Mouse (Mus musculus) heart, postnatal 10 days (tissue): Measurements from ENCODE around the gene Efcab12. TPM values are rescaled to one million over a fixed set of nuclear protein-coding genes. Genes with fewer than 3 reads are reported as not detected.

Experiments
- DNase-seq, 2 experiments: peaks; one replicate each; pipeline ENCODE4 v3.0.0; 2021
- intact Hi-C: fragments of 180-260 bp; cut with DNase I; formaldehyde crosslinking; loops from one replicate; pipeline ENCODE4 v1.15.1; 2025
- total RNA-seq, 2 experiments: library from RNA; stranded (reverse); gene quantifications; 2 replicates each; pipeline ENCODE4 v1.2.3; 2021

The Efcab12 gene
- total RNA-seq, 2 experiments from 2014 or later, result 0.79 TPM

DNA sequence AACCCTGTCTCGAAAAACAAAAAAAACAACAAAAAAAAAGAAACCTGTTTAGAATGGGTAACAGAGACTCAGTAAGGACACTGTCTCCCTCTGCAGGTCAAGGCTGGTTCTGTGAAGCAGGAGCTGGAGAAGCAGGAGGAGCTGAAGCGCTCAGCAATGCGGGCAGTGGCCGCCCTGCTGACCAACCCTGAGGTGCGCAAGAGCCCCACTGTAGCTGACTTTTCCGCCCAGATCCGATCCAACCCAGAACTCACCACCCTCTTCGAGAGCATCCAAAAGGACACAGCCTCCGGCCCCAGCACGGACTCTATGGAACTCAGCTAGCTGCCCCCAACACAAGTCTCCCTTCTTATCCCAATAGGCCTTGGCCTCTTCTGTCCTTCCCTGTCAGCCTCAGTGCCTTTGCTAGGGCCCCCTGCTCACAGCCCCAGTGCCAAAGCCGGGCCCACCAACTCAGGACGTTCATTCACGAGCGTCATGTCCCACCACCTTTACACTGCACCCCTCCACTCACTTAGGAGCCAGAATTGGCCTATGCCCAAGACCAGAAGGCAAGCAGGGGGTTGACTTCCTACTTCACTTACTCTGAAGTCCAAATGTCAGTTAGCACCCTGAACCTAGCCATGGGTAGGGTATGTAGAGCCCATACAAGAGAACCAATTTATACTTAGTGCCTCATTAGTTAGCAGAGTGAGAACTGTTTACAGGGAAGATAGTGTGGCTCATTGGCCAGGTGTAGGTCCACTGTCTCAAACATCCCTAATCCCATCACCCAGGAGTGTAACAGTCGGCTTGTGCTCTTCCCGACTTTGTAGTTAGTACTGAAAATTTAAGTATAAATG is 34.5 kb downstream of the Efcab12 start:
- intact Hi-C loops, result loop anchor here (2.0 to 5.0 kb wide), 2 partner anchors 77 to 256 kb away; no protein-coding TSS in a partner anchor
- peak; percentile 83 to 87 for DNase-seq

DNA sequence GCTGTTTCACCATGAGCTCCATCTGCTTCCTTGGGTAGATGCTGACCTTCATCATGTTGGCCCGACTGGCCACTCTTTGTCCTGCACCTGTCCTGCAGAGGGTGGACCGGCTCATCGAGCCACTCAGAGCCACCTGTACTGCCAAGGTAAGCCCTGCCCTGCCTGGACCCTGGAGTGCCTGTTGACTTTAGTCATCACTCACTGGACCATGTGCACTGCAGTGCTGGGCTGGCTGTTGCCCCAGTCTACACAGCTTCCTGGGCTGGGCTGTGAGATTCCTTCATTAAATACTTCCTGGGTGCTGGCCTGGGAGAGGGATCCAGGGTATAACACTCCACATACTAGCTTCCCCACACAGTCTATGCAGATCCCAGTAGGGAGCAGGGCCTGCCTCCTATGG is 36.4 kb downstream of the Efcab12 start:
- intact Hi-C loops, result loop anchor here (2.0 to 5.0 kb wide), 2 partner anchors 75 to 255 kb away; no protein-coding TSS in a partner anchor
- no peak for DNase-seq

DNA sequence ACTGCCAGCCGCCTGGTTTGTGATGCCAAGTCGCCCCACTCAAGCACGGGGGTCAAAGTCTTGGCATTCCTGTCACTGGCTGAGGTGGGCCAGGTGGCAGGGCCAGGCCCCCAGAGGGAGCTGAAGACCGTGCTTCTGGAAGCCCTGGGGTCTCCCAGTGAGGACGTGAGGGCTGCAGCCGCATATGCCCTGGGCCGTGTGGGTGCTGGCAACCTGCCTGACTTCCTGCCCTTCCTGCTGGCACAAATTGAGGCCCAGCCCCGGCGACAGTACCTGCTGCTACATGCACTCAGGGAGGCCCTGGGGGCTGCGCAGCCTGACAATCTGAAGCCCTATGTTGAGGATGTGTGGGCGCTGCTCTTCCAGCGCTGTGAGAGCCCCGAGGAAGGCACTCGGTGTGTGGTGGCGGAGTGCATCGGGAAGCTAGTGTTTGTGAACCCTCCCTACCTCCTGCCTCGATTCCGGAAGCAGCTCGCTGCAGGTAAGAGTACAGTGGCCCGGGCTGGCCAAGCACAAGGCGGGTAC is 45.5 kb downstream of the Efcab12 start:
- peak; percentile 56 to 57 for DNase-seq
- intact Hi-C loops, result no loop called here

DNA sequence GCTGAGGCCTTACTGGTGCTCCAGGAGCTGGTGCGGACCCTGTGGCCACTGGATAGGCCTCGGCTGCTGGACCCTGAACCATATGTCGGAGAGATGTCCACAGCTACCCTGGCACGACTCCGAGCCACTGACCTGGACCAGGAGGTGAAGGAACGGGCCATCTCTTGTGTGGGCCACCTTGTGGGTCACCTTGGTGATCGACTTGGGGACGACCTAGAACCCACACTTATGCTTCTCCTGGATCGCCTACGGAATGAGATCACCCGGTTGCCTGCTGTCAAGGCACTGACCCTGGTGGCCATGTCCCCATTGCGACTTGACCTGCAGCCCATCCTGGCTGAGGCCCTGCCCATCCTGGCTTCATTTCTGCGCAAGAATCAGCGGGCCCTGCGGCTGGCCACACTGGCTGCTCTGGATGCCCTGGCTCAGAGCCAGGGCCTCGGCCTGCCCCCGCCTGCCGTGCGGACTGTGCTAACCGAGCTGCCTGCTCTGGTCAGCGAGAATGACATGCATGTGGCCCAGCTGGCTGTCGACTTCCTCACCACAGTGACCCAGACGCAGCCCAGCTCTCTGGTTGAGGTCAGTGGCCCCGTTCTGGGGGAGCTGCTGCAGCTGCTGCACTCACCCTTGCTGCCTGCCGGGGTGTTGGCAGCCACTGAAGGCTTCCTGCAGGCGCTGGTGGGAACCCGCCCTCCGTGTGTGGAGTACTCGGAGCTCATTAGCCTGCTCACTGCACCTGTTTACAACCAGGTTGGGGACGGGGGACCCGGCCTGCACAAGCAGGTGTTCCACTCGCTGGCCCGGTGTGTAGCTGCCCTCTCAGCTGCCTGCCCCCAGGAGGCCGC is 46.1 kb downstream of the Efcab12 start:
- intact Hi-C loops, result no loop called here
- DNase-seq, result peak; percentile 55 to 56

DNA sequence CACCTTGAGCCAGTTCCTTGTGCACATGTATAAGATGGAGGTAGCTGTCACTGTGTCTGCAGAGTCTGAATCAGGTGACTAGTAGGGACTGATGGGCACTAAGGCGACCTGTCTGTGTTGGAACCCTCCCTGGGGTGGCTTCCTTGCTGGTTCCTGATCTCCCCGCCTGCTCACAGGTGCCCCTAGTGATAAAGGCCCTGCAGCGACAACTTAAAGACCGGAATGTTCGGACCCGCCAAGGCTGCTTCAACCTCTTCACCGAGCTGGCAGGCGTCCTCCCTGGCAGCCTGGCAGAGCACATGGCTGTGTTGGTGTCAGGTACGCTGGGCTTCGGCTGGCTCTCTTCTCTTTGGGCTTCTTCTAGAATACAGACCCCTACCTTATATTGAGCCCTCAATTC is 47.2 kb downstream of the Efcab12 start:
- intact Hi-C loops, result no loop called here
- peak; percentile 55 to 58 for DNase-seq

DNA sequence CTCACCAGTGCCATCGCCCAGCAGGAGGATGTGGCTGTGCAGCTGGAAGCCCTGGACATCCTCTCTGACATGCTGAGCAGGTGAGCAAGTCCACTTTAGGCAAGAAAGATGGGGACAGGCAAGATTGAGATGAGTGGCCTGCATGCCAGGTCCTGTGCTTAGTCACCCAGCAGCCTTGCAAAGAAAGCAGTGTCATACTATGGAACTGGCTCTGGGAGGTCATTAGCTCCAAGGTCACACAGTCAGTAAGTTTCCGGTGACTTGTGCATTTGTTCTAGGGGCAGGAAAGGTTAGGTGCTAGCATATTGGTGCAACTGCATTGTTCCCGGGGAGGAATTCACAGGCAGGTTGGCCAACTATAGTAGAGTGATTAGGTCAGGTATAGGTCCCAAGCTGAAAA is 55.4 kb downstream of the Efcab12 start:
- intact Hi-C loops, result no loop called here
- DNase-seq, result no peak

DNA sequence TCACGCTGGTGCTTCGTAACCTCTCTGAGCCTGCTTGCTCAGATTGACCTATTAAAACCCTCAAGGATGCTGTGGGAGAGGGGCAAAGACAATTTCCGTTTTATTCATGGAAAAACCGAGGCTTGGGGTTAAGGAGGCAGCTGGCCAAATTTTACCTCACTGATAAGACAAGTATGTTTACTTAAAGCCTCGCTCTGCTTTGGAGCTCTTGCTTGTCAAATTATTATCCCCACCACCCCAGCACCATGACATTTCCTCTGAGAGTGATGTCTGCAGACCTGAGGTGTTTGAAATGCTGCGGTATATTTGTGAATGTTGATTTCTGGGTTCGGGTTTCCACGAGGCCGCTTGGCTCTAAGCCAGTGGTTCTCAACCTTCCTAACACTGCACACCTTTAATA is 61.8 kb downstream of the Efcab12 start:
- intact Hi-C loops, result loop anchor here (5.0 kb wide), 1 partner anchor 99 kb away; the partner anchor contains the start of gene Raf1
- peak; percentile 25 to 30 for DNase-seq

DNA sequence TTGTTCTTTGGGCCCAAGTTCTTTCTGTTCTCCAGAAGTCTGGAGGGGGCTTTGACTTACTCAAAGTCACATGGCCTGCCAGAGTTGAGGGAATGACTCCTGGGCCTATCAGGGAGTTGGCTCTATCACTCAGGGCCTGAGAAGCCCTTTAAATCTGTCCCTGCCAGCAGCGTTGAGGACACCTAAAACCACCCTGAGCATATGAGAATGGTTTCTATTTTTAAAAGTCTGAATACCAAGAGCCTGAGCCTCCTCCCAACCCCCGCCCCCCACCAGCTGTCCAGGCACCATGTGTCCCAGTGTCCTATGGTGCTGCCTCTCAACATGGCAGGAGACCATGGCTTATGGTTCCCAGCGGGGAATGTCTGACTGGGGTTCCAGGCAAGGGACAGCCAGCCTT is 62.4 kb downstream of the Efcab12 start:
- intact Hi-C loops, result loop anchor here (5.0 kb wide), 1 partner anchor 99 kb away; the partner anchor contains the start of gene Raf1
- peak; percentile 69 to 77 for DNase-seq

DNA sequence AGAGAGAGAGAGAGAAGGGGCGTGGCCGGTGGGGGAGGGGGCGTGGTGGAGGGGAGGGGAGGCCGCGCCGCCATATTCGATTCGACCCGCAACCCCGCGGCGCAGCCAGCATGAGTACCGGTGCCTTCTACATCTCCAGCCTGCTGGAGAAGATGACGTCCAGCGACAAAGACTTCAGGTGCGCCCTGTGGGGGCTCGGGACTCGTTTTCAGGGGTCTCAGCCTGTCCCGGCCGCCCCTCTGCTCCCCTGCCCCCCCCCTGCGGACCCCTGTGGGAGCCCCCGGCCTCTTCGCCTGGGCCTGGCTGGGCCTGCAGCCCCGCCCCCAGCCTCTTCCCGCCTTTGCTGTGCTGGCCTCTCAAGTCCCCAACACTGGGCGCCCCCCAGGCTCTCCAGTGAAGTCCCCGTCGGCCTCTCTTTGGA is 63.7 kb downstream of the Efcab12 start, which contains the start of gene Cand2:
Gene Cand2, plus strand, starts transcription at position 38 of the 421 bp plus-strand sequence.
- intact Hi-C loops, result loop anchor here (5.0 kb wide), 1 partner anchor 167 kb away; no protein-coding TSS in a partner anchor
- peak; percentile 71 to 75 for DNase-seq

DNA sequence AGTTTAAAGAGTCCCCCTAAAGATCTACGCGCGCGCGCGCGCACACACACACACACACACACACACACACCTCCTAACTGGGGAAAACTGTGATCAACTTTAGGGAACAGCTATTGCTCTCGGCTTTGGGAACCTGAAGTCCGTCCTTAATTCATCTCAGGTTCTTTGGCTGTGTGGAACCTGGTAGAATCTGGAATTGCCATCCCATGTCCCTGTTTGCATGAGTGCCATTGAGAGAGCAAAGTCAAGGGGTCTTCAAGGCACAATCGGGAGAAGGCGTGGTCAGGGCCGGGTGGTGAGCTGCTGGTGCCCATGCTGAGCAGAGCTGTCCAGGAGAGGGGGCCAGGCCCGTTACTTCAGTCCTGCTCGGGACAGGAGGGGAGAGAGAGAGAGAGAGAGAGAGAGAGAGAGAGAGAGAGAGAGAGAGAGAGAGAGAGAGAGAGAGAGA is 64.2 kb downstream of the Efcab12 start:
- intact Hi-C loops, result loop anchor here (5.0 kb wide), 1 partner anchor 167 kb away; no protein-coding TSS in a partner anchor

DNA sequence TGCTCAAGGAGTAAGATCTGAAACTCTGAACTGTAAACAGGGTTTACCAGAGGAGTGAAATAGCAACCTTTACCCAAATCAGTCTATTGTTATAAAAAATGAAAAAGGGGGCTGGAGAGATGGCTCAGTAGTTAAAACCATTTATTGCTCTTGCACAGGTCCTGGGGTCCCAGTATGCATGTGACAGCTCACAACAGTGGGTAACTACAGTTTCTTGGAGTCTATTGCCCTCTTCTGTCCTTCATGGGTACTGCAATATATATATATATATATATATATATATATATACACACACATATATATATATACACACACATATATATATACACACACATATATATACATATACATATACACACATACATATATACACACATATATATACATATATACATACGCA is 65.6 kb downstream of the Efcab12 start:
- intact Hi-C loops, result loop anchor here (5.0 kb wide), 1 partner anchor 165 kb away; no protein-coding TSS in a partner anchor
- DNase-seq, result no peak

More for the DNA sequence above, 64.2 kb downstream of the Efcab12 start:
- peak; percentile 57 to 64 for DNase-seq

DNA sequence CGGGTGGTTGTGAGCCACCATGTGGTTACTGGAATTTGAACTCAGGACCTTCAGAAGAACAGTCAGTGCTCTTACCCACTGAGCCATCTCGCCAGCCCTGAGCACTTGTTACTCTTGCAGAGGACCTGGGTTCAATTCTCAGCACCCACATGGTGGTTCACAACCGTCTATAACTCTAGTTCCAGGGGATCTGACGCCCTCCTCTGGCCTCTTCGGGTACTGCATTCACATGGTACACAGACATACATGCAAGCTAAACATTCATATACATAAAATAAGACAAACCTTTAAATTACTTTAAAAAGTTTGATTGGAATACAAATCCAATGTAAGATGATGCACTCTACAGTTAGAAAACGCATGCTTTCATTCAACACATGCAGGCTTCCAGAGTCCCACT is 66.0 kb downstream of the Efcab12 start:
- DNase-seq, result no peak
- intact Hi-C loops, result loop anchor here (5.0 kb wide), 1 partner anchor 165 kb away; no protein-coding TSS in a partner anchor

DNA sequence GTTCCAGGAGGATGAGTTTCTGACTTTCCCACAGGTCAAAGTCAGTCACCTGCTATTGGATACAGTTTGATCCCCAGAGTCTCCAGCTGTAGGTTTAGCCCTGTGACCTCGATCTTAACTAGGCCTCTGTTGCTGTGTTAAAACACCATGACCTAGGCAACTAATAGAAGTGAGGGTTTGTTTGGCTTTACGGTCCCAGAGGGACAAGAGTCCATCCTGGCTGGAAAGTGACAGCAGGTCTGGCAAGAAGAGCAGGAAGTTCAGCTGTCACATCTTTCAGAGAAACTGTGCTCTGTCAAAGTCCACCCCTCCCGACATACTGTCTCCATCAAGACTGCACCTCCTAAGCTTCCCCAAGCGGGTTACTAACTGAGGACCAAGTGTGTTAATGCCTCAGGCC is 67.4 kb downstream of the Efcab12 start:
- intact Hi-C loops, result loop anchor here (2.0 to 5.0 kb wide), 2 partner anchors 42 to 164 kb away; no protein-coding TSS in a partner anchor
- no peak for DNase-seq

DNA sequence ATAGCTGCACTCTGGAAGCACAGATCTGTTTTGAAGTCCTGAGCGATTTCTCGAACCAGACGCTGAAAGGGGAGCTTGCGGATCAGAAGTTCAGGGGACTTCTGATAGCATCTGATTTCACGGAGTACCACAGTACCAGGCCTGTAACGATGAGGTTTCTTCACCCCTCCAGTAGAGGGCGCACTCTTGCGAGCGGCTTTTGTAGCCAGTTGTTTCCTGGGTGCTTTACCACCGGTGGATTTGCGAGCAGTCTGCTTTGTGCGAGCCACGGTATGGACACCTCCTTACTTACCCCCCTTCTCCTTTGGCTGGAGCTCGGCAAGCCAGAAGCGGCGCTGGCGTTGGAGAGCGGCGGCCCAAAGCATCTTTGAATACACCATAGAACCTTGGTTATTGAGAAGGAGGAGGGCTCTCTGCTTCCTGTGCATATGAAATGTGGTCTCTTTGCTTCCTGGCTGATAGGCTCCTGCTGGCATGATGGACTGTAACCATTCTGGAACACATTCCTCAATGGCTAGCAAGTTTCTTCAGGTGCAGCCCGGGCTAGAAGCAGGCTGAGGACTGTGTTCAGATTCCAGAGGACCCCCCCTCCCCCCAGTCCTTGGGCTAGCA is 68.0 kb downstream of the Efcab12 start:
- no peak for DNase-seq
- intact Hi-C loops, result loop anchor here (2.0 to 5.0 kb wide), 2 partner anchors 41 to 163 kb away; no protein-coding TSS in a partner anchor

DNA sequence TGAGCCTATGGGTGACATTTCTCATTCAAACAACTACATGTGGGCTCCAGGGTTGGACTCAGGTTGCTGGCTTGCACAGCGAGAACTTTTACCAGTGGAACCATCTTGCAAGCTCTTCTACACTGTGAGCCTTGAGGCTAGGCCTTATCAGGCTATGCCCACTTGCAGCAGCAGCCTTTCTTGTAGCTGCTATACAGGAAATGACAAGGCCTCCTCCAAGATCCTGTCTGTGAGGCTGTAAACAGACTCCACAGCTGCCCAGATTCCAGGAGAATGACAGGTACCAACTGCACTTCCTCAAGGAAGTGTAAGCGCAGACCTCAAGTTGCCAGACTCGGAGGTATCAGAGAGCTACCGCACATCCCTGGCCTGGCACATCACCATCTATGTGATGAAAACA is 70.0 kb downstream of the Efcab12 start:
- DNase-seq, result no peak
- intact Hi-C loops, result no loop called here

DNA sequence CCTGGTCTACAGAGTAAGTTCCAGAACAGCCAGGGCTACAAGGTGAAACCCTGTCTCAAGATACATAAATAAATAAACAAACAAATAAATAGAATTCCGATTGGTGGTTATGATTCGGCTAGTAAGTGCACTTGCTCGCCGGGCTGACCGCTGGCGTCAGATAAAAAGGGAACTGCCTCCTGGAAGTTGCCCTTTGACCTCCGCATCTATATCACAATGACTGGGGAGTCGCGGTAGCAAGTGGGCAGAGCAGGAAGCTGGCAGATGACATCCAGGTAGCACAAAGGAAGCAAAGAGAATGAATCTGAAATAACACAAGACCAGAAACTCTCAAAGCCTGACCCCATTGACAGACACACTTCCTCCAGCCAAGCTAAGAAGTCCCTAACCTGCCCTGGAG is 70.9 kb downstream of the Efcab12 start:
- no peak for DNase-seq
- intact Hi-C loops, result no loop called here

DNA sequence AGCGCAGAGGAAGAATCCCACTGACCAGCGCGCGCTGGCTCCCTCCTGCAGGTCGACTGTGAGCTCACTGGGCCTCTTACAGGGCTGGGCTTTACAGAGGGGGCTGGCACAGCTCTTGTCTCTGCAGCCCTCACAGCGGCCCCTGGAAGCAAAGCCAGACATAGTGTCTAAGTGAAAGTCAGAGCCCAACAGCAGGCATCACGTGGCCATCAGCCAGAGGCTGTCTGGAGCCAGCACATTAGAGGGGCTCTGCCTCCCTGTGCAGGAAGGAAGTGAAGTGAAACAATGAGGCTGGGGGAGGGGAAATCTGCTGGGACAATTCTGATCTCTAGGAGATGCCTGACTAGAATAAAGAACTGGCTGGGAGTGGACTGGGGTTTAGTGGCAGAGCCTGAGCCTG is 74.0 kb downstream of the Efcab12 start:
- peak; percentile 79 to 85 for DNase-seq
- intact Hi-C loops, result no loop called here

DNA sequence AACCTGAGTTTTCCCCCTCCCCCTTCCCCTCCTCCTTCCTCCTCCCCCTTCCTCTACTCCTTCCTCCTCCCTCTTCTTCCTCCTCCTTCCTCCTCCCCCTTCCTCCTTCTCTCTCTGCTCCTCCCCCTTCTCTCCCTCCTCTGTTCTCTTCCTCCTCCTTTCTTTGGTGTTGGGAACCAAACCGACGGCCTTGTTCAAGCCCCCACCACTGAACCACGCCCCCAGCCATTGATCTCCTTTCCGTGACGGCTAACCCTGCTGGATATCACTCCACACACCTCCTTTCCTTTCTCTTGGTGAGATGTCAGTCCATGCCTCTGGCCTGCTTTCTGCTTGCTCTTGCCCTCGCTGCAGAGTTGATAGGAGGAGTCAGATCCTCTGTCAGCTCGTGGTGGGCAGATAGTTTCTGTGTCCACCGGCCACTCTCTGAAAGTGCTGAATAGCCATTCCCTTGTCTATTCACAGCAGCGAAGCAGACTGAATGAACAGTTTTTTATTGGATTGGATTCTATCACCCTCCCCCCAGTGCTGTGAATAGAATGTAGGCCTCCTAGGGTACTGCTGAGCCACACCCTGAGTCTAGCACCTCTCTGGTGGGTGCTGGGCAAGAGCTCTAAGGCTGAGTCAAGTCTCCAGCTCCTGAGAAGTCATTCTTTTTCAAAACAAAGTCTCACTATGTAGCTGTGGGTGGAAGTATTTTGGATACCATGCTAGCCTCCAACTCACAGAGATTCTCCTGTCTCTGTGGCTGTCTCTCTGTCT is 76.0 kb downstream of the Efcab12 start, which contains the start of gene Tmem40:
Gene Tmem40, minus strand, starts transcription at position 416 of the 762 bp plus-strand sequence.
- intact Hi-C loops, result no loop called here
- no peak for DNase-seq

DNA sequence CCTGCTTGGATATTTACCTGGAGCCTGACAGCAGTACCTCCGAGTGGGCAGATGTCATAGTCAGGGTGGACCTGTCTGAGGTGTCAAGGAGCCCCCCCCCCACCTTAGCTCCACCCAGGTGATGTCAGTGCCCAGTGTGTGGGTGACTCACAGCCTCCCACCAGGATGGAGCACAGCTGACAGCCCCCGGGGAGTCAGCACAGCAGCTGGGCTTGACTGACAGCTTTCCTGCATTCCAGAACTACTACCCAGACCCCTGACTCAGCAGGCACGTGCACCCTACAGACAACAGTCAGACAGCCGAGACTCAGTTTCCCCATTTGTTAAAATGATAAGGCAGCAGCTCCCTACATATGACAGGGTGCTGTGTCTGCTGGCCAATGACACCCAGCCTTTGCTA is 77.2 kb downstream of the Efcab12 start:
- DNase-seq, result no peak
- intact Hi-C loops, result no loop called here
